Mouse (Mus musculus) CD4-positive helper T cell, adult 2 months (primary cell): Measurements from ENCODE around the gene Tut1.
A peak's percentile ranks its signal among the peaks of the same experiment; 100 is the strongest.
"Not testable (repeated sequence)": the region's sequence is repeated elsewhere in the genome, so short reads cannot be mapped to it uniquely, and the experiment has no call there.

ENCODE experiments used
- DNase-seq: peaks from one replicate; pipeline ENCODE4 v3.0.0-alpha.2; 2012; ENCODE audit warnings: low read depth, missing footprints, low spot score

The Tut1 gene

GRCm38 (mm10) chr19:8942276-8942964, 11.2 kb upstream of the Tut1 start:
- peak; percentile 81 for DNase-seq

- no peak for DNase-seq
Observed at GRCm38 (mm10) chr19:8943047-8943446, 10.6 kb upstream of the Tut1 start.

- peak; percentile 30 for DNase-seq
Observed at GRCm38 (mm10) chr19:8944062-8944461, 9.6 kb upstream of the Tut1 start.

- peak; percentile 74 for DNase-seq
Observed at GRCm38 (mm10) chr19:8944750-8945149, 8.9 kb upstream of the Tut1 start.

GRCm38 (mm10) chr19:8945251-8945650, 8.4 kb upstream of the Tut1 start:
- no peak for DNase-seq

GRCm38 (mm10) chr19:8946929-8947328, 6.7 kb upstream of the Tut1 start:
- no peak for DNase-seq

GRCm38 (mm10) chr19:8950190-8950589, 3.5 kb upstream of the Tut1 start:
- no peak for DNase-seq

- DNase-seq = no peak
Observed at GRCm38 (mm10) chr19:8952241-8952640, 1.4 kb upstream of the Tut1 start.

- peak; percentile 38 for DNase-seq
Observed at GRCm38 (mm10) chr19:8954171-8954570, 524 bp downstream of the Tut1 start.

- no peak for DNase-seq
Observed at GRCm38 (mm10) chr19:8962256-8962655, 8.6 kb downstream of the Tut1 start.

- no peak for DNase-seq
Observed at GRCm38 (mm10) chr19:8965075-8965474, 11.4 kb downstream of the Tut1 start.

GRCm38 (mm10) chr19:8965771-8966170, 12.1 kb downstream of the Tut1 start:
- no peak for DNase-seq

- DNase-seq = no peak
Observed at GRCm38 (mm10) chr19:8966198-8966589, 12.5 kb downstream of the Tut1 start.

GRCm38 (mm10) chr19:8966590-8967372, 13.1 kb downstream of the Tut1 start, which contains the start of gene Eef1g:
TSS of gene Eef1g (plus strand) at chr19:8967041.
- DNase-seq = peak; percentile 100

GRCm38 (mm10) chr19:8967373-8967743, 13.7 kb downstream of the Tut1 start:
- DNase-seq = no peak

- no peak for DNase-seq
Observed at GRCm38 (mm10) chr19:8967893-8968292, 14.2 kb downstream of the Tut1 start.

GRCm38 (mm10) chr19:8972491-8972890, 18.8 kb downstream of the Tut1 start:
- DNase-seq = not testable (repeated sequence)

GRCm38 (mm10) chr19:8974638-8975037, 21.0 kb downstream of the Tut1 start:
- DNase-seq = no peak

GRCm38 (mm10) chr19:8975491-8975890, 21.8 kb downstream of the Tut1 start:
- no peak for DNase-seq

GRCm38 (mm10) chr19:8976535-8976934, 22.9 kb downstream of the Tut1 start:
- DNase-seq = peak; percentile 77

- DNase-seq = peak; percentile 37
Observed at GRCm38 (mm10) chr19:8980771-8981170, 27.1 kb downstream of the Tut1 start.

- DNase-seq = no peak
Observed at GRCm38 (mm10) chr19:8981450-8982168, 28.0 kb downstream of the Tut1 start.
